Mouse (Mus musculus) mesoderm, embryonic 11.5 days (tissue): ENCODE data around the gene Sypl2.

Source experiments
- DNase-seq: peaks from one replicate; pipeline ENCODE4 v3.0.0-alpha.2; 2012; ENCODE audit warnings: low read depth, low spot score

Gene Sypl2

DNA sequence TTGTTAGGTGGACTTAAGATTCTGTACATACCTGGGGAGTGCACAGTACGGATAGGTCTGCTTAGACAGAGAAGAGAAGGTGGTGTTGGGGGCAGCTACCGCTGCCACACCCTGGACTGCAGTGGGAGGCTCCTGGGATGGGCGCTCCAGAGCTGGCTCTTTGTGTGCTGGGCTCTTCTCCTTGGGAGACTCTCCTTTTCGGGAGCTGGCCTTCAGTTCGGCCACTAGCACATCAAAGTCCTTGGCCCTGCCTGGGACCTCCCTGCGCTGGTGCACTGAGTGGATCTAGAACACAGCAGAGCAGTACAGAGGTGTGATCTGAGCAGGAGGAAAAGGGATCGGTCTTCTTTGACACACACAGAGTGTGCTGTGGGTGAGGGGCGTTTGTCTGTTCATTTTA lies 20.8 kb downstream of the Sypl2 start:
- no peak for DNase-seq

GRCm38 (mm10) chr3:108204470-108204869 lies 22.0 kb downstream of the Sypl2 start:
- no peak for DNase-seq

DNA sequence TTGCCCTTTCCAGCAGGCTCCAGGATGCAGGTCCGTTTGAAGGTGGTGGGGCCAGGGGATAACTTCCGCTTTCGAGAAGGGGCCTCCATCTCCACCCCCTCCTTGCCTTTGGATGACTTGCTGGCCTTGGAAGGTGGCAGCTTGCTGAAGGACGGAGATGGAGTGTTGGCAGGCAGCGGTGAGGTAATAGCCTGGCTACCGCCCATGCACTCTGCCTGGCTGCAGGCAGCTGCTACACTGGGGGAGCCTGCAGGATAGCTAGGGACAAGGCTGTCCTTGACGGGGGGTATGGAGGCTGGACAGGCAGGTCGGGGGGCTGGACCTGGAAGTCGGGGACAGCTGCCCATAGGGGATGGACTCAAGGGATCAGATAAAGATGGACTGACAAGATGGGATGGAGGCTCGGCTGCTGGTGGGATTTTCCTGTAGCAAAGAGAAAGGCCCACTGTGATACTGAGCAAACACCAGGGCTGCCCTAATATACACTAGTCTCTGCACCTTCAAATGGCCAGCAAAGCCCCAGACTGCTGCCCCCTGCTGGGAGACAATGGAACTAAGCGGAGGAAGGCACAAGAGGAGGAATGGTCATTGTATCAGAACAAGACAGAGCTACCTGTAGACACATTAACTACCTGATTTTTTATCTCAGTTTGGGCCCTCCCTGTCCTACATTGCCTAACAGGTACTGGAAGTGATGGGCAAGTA lies 22.7 kb downstream of the Sypl2 start:
- DNase-seq: peak; percentile 72

DNA sequence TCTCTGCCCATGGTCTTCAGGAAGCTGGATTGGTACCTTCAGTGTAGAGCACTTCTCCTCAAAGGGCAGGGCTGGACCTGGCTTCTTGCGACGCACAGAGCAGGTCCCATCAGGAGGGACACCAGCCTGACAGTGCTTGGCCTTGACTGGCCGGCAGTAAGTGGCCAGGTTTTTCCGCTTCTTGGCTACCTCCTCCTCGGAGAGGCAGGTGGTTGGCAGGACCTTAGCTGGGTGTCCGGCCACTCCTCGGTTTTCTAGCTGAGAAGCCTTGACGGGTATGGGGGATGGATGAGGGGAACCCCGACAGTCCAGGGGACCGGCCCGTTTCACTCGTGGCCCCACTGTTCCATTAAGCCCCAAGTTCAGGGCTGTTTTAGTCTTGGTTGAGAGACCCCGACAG lies 23.2 kb downstream of the Sypl2 start:
- DNase-seq: no peak

GRCm38 (mm10) chr3:108202506-108202905 lies 23.9 kb downstream of the Sypl2 start:
- DNase-seq: no peak

DNA sequence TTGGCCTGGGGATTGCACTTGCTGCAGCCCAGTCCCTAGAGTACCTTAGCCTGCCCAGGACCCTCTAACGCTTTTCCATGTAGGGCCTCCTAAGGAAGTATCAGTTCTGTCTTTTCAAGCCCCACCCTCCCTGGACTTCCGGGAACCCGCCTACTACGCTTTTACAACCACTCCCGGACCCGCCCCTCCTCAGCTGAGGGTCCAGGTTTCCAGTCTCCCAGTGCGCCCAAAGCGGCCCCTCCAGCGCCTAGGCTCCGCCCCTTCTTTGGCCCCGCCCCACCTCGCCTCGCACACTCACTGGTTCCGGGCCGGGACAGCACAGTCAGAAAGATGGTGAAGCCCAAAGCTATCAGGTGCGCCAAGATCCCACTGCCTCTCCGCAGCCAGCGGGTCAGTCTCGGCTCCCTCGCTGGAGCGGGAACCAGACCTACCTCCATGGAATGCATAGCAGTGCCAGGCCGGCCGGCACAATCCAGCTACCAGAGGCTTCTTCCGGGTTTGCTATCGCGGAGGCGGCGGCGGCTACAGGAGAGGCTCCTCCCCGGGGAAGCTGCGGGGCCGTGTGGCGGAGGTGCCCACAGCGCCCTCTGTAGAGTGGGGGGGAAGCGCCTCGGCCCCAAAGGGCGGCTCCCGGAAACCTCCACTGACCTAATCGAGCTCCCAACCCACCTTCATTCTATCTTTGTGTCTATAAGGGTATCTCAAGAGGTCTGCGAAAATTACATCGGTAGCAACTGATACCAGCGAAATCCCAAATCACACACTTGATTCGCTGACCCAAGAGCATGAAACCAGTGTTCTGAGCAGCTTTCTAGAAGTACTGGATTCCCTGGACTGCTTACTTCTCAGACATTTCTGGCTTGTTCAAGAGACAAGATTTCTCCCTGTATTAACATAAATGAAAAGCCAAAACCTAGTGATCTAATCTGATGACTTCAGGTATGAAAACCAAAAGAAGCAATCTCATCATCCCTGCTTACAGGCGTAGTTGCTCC lies 25.8 kb downstream of the Sypl2 start, which contains the start of gene Cyb561d1:
Gene Cyb561d1 (minus strand): TSS at position 884 of the 995 bp plus-strand sequence.
- DNase-seq: peak; percentile 90

DNA sequence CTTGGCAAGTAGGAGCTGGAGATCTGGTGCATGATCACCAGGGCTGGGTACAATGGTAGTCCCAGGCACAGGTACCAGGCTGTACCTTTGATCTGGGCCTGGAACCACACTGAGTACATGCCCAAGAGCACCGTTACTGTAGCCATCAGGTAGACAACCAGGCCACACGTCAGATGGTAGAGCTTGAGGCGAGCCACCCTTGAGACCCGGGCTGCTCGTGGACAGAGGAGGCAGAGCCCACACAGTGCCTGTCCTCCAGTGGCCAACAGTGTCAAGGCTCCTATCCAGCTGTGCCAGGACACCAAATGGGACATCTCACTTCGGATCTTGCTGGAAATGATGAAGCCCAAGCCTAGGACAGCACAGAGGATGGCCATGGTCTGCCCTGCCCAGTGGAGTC lies 27.2 kb downstream of the Sypl2 start:
- DNase-seq: no peak

DNA sequence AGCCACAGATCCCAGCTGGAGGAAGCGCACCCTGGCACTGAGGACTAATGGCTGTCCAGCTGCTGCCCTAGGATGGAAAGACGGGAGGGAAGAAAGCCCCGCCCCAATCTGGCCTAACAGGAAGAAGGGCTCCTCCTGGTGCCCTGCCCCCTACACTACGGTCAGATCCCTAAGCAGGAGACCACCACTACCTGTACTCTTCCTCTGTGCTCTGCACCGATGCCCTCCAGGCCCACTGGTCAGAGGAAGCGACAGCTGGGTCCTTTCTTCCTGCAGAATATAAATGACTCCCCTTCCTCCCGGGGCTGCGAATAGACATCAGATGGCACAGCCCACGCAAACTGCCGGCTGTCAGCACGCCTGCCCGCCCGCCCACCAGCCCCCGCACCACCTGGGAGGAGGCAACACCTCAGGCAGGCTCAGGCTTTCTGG lies 29.4 kb downstream of the Sypl2 start:
- DNase-seq: peak; percentile 62

DNA sequence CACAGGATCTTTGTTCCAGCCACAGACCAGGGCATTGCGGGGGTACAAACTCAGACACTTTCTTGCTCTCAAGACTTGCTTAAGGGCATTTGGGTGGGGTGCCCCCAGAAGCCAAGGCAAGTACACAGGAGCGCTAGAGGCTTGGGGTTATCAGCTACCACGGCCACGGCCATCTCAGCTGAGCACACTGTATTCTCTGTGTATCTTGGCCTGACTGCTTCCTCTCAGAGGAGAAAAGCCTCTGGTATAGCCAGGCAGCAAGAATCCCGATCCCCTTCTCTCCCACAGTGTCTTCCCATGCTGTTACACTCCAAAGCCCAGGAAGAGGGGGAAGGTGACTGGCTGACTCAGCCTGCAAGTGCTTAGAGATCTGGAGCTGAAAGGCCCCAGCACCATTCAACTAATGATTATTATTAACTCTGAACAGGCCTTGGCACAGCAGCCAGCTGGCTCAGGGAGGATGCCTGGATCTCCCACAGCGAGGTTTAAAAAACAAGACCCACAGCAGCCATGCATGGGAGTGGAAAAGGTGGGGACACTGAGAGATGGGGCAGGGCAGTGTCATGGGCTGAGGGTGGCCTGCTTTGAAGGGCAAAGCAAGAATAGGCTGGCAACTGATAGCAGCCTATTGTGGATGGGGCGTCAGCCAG lies 30.4 kb downstream of the Sypl2 start:
- no peak for DNase-seq

DNA sequence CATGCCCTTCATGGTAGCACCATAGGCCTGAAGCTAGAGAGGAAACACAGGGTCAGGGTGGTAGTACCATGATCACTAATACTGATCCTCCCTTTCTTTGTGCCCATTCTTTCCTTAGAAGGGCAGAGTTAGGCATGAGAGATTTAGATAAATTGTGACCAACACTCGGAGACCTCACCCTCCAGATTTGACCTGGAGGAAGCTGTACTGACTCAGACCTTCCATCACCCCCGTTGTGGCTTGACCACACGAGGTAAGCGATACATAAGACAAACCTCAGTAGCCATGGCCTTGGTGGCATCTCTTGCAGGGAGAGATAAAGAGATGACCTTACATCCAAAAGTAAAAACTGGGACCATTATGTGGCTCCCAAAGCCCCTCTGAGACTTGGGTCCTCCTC lies 31.2 kb downstream of the Sypl2 start:
- DNase-seq: no peak

DNA sequence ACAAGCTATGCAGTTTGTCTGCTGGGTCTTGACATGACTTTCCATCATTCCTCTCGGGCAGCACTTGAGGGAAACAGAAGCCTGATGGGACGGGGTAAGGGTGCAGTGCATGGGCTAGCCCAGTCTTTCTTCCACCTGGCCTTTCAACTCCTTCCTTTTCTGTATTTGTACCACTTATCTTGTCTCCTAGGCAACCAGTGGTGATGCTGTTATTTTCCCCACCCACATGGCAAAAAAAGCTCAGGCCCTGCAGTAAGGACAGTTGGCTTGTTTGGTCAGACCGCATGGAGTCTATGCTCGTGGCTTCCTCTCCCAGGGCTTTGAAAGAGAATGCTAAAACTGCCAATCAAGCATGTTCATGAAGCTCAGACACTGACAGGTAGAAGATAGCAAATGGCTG lies 32.8 kb downstream of the Sypl2 start:
- no peak for DNase-seq

DNA sequence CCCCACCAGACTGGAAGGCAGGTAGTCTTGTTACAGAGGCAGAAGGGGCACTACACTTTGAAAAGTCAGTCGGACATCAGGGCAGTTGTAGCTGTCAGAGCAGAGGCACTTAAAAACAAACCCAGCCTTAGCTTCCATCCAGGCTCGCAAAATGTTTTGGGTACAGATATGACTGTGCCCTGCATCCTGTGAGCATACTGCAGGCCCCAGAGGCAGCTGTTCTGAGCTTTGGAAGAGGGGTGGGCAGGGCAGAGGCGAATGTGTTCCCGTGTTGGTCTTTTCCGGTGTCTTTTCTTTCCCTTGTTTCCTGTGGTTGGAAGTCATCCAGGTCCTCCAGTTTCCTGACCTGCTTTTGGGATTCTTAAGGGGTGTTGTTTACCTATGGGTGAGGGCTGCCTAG lies 36.6 kb downstream of the Sypl2 start:
- DNase-seq: no peak

DNA sequence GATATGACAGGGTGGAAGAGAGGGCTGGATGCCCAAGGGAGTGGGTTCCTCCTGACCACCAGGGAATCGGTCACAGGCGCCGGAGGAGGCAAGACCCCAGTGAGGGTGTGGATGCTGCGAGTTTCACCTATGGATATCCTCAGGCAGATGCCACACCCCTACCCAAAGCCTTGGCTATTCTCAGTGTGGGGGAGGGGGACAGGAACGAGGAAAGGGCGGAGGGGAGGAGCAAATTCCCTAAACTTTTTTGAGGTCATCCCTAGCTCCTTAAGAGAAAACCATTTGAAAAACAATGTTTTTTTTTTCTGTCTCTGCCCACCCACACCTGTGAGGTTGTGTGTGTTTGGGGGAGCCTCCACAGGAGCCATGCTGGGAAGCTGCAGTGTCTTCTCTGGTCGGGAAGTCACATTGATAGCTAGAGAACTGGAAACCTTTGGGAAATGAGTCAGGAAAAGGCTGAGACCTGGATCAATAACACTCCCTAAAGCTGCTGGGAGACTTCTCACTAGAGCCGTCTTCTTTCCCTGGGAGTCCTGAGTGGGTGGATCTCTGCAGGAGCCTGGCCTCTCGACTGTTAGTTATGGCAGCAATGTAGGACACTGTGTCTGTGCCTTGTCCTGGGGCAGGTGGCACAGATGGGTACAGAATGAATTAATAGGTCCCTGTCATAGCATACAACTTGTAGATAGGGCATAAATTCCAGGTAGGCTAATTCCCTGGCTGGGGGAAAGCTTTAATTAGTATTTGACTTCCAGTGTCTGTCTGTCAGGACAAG lies 37.5 kb downstream of the Sypl2 start:
- DNase-seq: no peak

DNA sequence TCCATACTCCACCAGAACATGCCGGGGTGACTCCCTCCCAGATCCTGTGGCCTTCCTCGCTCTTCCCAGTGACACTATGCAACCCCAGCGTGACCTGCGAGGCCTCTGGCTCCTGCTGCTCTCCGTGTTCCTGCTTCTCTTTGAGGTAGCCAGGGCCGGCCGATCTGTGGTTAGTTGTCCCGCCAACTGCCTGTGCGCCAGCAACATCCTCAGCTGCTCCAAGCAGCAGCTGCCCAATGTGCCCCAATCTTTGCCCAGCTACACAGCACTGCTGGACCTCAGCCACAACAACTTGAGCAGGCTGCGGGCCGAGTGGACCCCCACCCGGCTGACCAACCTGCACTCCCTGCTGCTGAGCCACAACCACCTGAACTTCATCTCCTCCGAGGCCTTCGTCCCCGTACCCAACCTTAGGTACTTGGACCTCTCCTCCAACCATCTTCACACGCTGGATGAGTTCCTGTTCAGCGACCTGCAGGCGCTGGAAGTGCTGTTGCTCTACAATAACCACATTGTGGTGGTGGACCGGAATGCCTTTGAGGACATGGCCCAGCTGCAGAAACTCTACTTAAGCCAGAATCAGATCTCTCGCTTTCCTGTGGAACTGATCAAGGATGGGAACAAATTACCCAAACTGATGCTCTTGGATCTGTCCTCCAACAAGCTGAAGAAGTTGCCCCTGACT lies 39.2 kb downstream of the Sypl2 start:
- no peak for DNase-seq

DNA sequence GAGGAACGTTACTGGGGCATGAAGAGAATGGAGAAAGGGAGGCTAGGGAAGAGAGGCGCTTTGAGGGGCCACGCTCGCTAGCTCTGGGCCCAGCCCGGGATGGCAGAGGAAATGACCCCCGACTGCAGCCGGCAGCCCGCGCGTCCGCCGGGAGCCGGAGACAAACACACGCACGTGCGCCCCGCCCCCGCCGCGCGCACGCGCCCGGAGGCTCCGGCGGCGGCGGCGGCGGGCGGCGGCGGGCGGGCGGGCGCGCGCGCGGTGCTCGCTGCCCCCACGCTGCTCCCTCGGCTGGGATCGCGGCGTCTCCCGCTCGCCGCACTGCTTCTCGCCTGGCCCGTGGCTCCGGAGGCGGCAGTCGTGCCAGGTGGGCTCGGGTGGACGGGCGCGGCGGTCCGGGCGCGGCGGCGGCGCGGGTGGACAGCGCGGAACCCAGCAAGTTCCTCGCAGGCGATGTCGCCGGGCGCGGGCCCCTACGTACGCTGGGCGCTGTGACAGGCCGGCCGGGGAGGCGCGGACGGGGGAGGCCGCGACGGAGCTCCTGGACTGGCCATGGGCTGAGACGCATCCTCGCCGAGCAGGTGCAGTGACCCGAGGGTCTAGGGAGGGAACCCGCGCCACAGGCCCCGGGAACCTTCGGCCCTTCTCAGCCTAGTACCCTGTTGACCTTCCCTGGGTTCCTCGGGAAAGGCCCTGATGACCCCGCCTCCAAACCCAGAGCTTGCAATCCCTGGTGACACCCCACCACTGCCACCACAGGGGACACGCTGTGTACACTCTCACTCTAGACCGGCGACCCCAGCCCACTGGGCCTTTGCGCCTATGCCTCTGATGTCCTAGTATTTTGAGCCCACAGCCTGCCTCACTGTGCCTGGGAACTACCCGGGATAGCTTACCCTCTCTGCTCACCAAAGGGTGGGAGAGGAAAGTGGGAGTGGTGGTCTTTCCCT lies 40.1 kb downstream of the Sypl2 start, which contains the start of gene Amigo1:
Gene Amigo1 (plus strand): TSS at position 238 of the 950 bp plus-strand sequence.
- DNase-seq: peak; percentile 61

- no peak for DNase-seq
Measured at GRCm38 (mm10) chr3:108185460-108186097, 40.9 kb downstream of the Sypl2 start.

GRCm38 (mm10) chr3:108184742-108185141 lies 41.7 kb downstream of the Sypl2 start:
- DNase-seq: no peak

- DNase-seq: no peak
Measured at GRCm38 (mm10) chr3:108180514-108180913, 45.9 kb downstream of the Sypl2 start.
